Mouse (Mus musculus): ENCODE measurements around the gene Ccdc6.

The Ccdc6 gene

DNA sequence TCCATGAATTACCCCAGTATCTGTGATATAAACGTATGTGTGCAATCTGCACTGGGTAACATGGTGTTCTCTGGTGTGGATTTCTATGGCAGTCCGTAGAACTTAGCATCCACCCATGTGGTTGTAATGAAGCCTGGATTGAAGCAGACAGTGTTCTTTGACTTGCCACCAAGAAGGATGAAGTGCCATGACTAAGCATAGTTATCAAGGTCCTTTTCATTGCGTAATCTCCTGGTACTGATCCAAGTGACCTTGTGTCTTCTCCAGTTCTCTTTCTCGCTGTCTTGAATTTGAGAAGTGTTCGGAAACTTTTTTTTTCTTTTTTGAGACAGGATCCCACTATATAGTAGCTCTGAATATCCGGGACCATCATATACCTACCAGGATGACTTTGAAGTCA lies 127.7 kb downstream of the Ccdc6 start:
- peak; percentile 66 for DNase-seq

DNA sequence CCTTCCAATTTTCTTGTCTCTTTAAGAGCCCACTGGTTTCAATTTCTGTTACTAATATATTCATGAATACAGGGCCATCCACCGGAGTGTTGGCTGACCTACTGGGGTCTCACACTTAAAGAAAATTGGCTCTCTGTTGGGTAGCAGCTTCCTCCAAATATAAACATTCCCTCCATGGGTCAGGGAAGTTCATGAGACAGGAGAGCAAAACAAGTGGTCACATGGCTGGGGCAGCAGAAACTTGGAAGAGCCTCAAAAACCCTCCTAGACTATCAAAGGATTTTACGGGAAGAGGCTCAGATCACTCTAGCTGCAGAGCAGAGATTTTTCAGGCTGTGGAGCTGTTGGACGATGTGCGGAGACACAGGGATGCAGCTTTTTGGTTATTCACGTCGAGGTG lies 128.8 kb downstream of the Ccdc6 start:
- peak; percentile 81 for DNase-seq

DNA sequence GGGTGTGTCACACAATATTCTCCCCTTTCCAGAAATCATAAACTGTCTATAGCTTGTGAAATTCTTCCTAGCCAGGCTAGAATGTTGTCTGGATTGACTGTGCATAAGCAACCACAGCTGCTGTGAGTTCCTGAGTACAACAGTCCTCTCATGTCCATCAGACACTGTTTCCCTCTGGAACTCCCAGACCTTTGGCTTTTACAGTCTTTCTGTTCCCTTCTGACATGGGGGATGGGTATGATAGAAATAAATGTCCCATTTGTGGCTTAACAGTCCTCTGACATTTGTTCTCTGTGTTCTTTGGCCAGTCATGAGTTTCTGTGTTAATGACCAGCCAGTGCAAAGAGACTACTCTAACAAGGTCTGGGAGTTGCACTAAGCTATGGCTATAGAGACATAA lies 129.7 kb downstream of the Ccdc6 start:
- peak; percentile 75 for DNase-seq

DNA sequence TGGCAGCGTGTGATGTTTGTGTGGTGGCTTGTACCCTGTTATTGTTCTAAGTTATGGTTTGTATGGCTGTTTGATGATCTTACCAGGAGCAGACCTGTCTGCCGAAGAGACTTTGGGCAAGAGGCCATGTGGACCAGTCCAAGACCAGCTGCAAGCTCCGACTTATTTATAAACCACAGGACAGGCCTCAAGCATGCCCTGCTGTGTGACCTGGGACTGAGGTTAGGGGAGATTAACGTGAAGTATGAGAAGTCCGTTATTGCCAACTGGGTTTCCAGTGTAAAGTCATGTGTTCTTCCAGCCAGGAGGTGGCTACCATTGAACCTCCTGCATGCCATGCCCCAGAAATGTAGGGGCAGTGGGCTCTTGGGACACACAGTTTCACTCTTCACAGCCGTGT lies 133.4 kb downstream of the Ccdc6 start:
- DNase-seq = no peak

DNA sequence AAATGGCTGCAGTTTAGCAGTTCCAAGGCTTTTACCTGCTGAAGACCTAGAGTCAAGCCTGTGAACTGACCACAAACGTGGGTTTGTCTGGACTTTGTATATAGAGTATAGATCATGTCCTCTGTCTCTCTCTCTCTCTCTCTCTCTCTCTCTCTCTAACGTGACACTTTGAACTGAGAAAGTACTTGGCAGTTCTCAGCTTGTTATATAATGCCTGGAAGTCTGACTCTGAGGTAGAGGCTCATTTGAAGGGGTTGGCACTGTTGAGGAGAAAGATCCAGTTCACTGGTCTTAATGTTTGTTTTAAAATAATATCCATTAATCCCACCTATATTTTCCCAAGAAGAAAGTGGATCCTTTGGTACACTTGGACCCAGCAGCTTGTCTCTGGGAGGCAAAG lies 141.0 kb downstream of the Ccdc6 start:
- no peak for DNase-seq
